Mouse (Mus musculus): Measurements from ENCODE around the gene Unc5cl. TPM values are rescaled to one million over a fixed set of nuclear protein-coding genes. Genes with fewer than 3 reads are reported as not detected.

Unc5cl gene
- polyA plus RNA-seq, 1 experiment from 2014 or later, result 0.15 TPM

- no peak for ATAC-seq (ENCODE audit: low FRiP score)
- Histone ChIP-seq H3K9ac (ENCODE audit: low read depth, low read length) (no peak overlapping the region), H3K9me3 (ENCODE audit: control insufficient read depth, low read length) (no peaks in the 10 kb centered on the region), H3K4me3 (ENCODE audit: low read depth, low read length) (no peak overlapping the region), H3K27ac (ENCODE audit: low read depth, low read length) (no peak overlapping the region), H3K27me3 (ENCODE audit: control insufficient read depth, insufficient read depth, low read length) (no peaks in the 10 kb centered on the region), H3K4me2 (replicated peaks; ENCODE audit: low read depth, low read length) (no peak overlapping the region), H3K36me3 (ENCODE audit: control insufficient read depth, insufficient read depth, low read length) (no peaks in the 10 kb centered on the region), H3K4me1 (replicated peaks; ENCODE audit: control insufficient read depth, insufficient read depth, low read length) (no peaks in the 10 kb centered on the region)
- WGBS, result 82% methylated on average over 11 of the region's 11 CpGs
- no peak for DNase-seq (ENCODE audit: low spot score)
Measured at GRCm38 (mm10) chr17:48583401-48583800, 128.7 kb downstream of the Unc5cl start.

GRCm38 (mm10) chr17:48585902-48586359 lies 131.2 kb downstream of the Unc5cl start:
- no peak overlapping the region for H3K9ac ChIP-seq (ENCODE audit: low read depth, low read length)
- no peaks in the 10 kb centered on the region for H3K4me1 ChIP-seq (replicated peaks; ENCODE audit: control insufficient read depth, insufficient read depth, low read length)
- ATAC-seq (ENCODE audit: low FRiP score) (peak; percentile 51), DNase-seq (ENCODE audit: low spot score) (peak; percentile 48)
- 14% methylated on average over 14 of the region's 14 CpGs for WGBS
- no peaks in the 10 kb centered on the region for H3K36me3 ChIP-seq (ENCODE audit: control insufficient read depth, insufficient read depth, low read length)
- no peak overlapping the region; the same call in 1 of the 2 replicates for H3K4me2 ChIP-seq (replicated peaks; ENCODE audit: low read depth, low read length)
- H3K4me3 ChIP-seq (ENCODE audit: low read depth, low read length), result no peak overlapping the region
- no peaks in the 10 kb centered on the region for H3K9me3 ChIP-seq (ENCODE audit: control insufficient read depth, low read length)
- no peaks in the 10 kb centered on the region for H3K27me3 ChIP-seq (ENCODE audit: control insufficient read depth, insufficient read depth, low read length)
- H3K27ac ChIP-seq (ENCODE audit: low read depth, low read length), result no peak overlapping the region

GRCm38 (mm10) chr17:48588674-48589073 lies 134.0 kb downstream of the Unc5cl start:
- no peaks in the 10 kb centered on the region for H3K4me1 ChIP-seq (replicated peaks; ENCODE audit: control insufficient read depth, insufficient read depth, low read length)
- DNase-seq (ENCODE audit: low spot score) (peak; percentile 64), ATAC-seq (ENCODE audit: low FRiP score) (no peak)
- 44% methylated on average over 3 of the region's 3 CpGs for WGBS
- no peak overlapping the region for H3K4me2 ChIP-seq (replicated peaks; ENCODE audit: low read depth, low read length)
- H3K9ac ChIP-seq (ENCODE audit: low read depth, low read length), result no peak overlapping the region
- H3K27ac ChIP-seq (ENCODE audit: low read depth, low read length), result no peak overlapping the region
- H3K36me3 ChIP-seq (ENCODE audit: control insufficient read depth, insufficient read depth, low read length), result no peaks in the 10 kb centered on the region
- H3K4me3 ChIP-seq (ENCODE audit: low read depth, low read length), result no peak overlapping the region
- no peaks in the 10 kb centered on the region for H3K9me3 ChIP-seq (ENCODE audit: control insufficient read depth, low read length)
- H3K27me3 ChIP-seq (ENCODE audit: control insufficient read depth, insufficient read depth, low read length), result no peaks in the 10 kb centered on the region

Other genes starting within 250 kb of the Unc5cl start
- 0.10 TPM in 1 of 2 replicates, not detected in the other for gene Trem1, start 222.1 kb upstream of the Unc5cl start, polyA plus RNA-seq (2014; fragmentation: Nextera tagmentation; extraction: Ambion mirVana)
- gene Trem3, start 207.1 kb upstream of the Unc5cl start, polyA plus RNA-seq (2014; fragmentation: Nextera tagmentation; extraction: Ambion mirVana), result not detected in 2 replicates
- 0.20 and 0.34 TPM in 2 replicates for gene Treml4, start 190.6 kb upstream of the Unc5cl start, polyA plus RNA-seq (2014; fragmentation: Nextera tagmentation; extraction: Ambion mirVana)
- 0.08 and 0.09 TPM in 2 replicates for gene Treml2, start 155.4 kb upstream of the Unc5cl start, polyA plus RNA-seq (2014; fragmentation: Nextera tagmentation; extraction: Ambion mirVana)
- 0.04 TPM in 1 of 2 replicates, not detected in the other for gene B430306N03Rik, start 138.8 kb upstream of the Unc5cl start, polyA plus RNA-seq (2014; fragmentation: Nextera tagmentation; extraction: Ambion mirVana)
- gene Trem2, start 108.5 kb upstream of the Unc5cl start, polyA plus RNA-seq (2014; fragmentation: Nextera tagmentation; extraction: Ambion mirVana), result 3.0 and 3.6 TPM in 2 replicates
- 2.2 and 3.1 TPM in 2 replicates for gene Treml1, start 95.0 kb upstream of the Unc5cl start, polyA plus RNA-seq (2014; fragmentation: Nextera tagmentation; extraction: Ambion mirVana)
- gene Nfya, start 45.0 kb upstream of the Unc5cl start, polyA plus RNA-seq (2014; fragmentation: Nextera tagmentation; extraction: Ambion mirVana), result 19.9 and 26.9 TPM in 2 replicates
- 75.0 and 79.0 TPM in 2 replicates for gene Oard1, start 44.9 kb upstream of the Unc5cl start, polyA plus RNA-seq (2014; fragmentation: Nextera tagmentation; extraction: Ambion mirVana)
- gene Apobec2, start 22.0 kb upstream of the Unc5cl start, polyA plus RNA-seq (2014; fragmentation: Nextera tagmentation; extraction: Ambion mirVana), result 1.6 and 1.7 TPM in 2 replicates
- 0.06 and 0.39 TPM in 2 replicates for gene Tspo2, start 3.4 kb upstream of the Unc5cl start, polyA plus RNA-seq (2014; fragmentation: Nextera tagmentation; extraction: Ambion mirVana)